Mouse (Mus musculus) fat pad, adult 2 months (tissue): ENCODE measurements around the gene Snapc5.
"Not testable (repeated sequence)": the region's sequence is repeated elsewhere in the genome, so short reads cannot be mapped to it uniquely, and the experiment has no call there.

Experiments
- DNase-seq: peaks from one replicate; pipeline ENCODE4 v3.0.0-alpha.2; 2011; ENCODE audit warnings: low read depth, low spot score; ENCODE audit errors: extremely low read depth

Snapc5 gene

DNA sequence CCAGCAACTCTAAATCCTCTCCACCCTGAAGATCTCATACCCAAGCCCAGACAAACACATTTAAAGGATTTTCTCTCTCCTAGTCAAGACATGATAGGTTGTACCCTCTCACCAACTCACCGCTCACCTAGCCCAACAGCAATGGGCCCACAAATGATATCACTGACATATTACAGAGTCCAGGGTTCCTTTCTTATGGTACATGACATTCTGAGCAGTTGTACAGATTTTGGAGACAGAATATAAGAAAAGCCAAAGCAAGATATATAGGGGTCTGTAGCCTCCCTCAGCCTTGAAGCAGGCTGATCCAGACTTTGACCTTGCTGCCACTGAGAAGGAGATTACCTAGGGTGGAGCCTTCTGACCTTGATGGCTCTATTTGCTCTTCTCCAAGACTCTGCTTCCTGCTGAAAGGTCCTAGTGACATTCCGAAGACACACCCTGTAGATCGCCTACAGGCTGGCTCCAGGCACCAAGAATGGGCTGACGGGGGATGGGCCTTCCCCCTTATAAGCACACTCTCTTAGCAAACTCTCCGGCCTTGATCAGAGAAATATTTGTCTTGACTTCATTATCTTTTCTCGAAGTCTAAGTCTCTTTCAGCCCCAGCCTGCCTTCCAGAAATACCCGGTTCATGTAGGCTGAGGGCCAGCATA is 19.8 kb downstream of the Snapc5 start:
- not testable (repeated sequence) for DNase-seq

DNA sequence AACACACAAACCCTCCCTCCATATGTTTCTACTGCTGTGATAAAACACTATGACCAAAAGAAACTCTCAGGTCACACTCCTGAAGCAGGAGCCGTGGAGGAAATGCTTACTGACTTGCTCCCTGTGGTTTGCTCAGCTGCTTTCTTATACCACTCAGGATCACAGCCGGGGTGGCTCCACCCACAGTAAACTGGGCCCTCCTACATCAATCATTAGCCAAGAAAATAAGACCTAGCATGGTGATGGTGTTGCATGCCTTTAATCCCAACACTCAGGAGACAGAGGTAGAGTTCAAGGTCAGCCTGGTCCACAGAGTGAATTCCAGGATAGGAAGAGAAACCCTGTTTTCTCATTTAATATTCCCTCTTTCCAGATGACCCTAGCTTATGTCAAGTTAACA is 20.8 kb downstream of the Snapc5 start:
- DNase-seq, result no peak

DNA sequence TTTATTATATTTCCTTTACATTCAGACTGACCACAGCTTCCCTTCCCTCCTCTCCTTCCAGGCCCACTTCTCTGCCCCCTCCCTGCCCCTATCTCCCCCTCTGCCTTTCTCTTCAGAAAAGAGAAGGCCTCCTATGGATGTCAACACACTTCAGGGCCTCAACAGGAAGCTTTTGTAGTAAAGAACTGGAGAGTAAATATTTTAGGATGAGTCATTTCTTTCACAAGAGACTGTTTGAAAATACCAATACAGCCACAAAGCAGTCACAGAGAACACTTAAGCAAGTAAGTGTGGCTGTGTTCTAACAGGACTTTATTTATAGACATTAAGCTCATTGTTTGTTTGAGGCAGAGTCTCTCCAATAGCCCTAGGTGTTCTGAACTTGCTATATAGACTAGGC is 23.3 kb downstream of the Snapc5 start:
- no peak for DNase-seq

DNA sequence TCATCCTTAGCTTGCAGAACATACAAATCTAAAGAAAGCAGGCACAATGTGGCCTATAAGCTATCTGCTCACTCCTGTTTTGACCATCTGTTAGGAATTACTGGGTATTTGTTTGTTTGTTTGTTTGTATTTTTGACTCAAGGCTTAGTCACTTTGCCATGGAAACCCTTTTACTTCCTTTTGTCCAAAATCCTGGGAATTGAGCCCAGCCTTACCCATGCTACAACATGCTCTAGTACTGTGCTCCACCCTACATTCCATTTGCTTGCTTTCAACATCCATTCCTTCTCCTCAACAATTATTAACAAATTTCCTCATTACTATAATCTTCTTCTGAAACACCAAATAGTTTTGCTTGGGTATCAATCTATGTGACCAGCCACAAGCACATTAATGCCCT is 23.8 kb downstream of the Snapc5 start:
- no peak for DNase-seq

DNA sequence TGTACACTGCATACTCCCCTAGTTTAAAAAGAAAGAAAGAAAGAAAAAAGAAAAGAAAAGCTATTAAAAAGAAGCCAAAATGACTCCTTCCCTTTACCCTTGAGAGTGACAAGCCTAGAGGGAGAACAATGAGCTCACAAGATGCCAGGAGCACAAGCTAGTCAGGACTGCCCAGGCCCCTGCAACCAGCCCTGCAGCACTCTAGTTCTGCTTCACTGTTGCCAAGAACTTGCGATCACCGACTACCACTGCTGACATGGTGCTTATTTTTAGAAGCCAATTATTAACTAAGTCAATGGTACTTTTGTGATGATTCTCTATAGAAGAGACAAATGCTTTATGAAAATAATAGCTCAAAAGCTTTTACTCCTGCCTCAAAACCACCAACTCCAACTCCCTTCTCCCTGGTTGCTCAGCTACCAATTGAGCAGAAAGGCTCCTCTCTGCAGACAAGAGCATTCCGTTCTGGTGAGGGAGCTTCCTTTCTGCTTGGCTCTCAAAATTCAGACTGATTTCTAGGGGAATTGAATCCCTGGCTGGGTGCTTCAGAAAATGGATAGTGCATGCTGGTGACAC is 28.5 kb downstream of the Snapc5 start:
- DNase-seq, result no peak

DNA sequence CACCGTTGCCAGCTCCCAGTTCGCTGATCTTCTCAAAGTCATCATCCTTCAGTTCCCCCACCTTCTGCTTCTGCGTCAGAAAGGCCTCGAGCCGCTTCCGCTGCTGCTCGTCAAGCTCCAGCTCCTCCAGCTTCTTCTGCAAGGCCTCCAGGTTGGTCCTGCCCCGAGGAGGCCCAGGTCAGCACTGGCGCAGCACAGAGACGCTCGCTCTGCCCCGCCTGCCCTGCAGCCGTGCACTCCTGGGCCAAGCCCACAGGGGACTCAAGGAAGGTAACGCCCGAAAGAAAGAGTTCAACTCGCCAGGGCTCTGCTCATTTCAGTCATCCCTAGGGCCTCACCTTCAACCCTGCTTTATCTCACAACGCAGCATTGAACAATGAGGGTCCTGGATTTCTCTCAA is 35.4 kb downstream of the Snapc5 start:
- DNase-seq, result no peak

DNA sequence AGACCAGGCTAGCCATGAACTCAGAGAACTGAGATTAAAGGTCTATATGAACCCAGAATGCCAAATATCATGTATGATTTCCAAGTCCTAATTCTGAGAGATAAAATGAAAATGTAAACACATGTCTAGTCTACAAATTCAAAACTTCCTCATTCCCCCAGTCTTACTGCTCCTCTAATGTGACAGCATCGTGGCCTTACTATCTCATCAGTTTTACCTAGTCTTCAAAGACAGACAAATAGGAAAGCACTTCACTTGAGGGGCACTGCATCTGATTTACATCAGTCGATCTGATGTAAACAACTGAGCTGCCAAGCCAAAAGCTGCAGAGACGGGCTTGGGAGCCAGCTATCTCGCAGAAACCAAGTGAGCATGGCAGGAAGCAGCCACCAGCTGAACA is 37.0 kb downstream of the Snapc5 start:
- DNase-seq, result no peak

DNA sequence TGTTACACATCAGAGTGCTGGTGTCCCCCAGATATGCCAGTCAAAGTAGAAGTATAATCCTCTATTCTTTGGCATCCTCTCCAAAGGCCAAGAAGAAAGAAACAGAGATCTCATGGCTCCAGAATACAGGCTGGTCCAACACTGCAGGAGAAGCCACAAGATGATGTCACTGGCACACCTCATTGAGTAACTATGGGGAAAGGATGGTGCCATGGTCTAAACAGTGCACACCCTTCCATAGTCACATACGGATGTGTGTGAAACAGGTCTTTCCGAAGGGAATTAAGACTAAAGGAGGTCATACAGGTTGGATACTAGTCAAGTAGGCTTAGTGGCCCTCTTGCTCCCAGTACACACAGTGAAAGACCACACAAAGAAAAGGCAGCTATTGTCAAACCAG is 37.6 kb downstream of the Snapc5 start:
- DNase-seq, result no peak

DNA sequence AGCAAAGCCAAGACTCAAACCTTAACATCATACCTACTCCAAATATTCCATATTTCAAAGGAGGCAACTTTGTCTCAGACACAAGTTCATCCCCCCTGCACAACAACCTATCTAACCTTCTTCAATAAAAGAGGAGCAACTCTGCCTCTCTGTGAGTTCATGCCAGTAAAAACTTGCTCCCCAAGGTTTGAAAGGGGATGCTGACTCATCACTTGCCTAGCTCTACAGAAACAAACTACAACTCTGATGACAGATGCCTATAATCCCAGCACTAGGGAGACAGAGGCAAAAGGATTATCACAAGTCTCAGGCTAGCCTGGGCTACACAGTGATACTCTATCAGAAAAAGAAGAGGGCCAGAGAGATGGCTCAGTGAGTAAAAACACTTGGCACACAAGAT is 38.8 kb downstream of the Snapc5 start:
- DNase-seq, result no peak

DNA sequence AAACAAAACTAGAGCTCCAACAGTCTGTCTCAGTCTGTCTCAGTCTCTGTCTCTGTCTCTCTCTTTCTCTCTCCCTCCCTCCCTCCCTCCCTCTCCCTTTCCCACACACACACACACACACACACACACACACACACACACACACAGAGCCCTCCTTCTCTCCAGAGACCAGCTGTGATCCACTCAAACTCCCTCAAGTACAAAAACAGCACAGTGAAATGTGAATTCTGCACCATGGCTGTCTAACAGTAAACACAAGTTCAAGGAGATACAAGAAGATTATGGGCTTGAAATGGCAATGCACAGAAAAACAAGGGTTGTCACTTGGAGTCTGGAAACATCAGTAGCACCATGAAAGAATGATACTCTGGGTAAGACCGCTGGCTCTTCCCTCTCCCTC is 40.2 kb downstream of the Snapc5 start:
- no peak for DNase-seq

DNA sequence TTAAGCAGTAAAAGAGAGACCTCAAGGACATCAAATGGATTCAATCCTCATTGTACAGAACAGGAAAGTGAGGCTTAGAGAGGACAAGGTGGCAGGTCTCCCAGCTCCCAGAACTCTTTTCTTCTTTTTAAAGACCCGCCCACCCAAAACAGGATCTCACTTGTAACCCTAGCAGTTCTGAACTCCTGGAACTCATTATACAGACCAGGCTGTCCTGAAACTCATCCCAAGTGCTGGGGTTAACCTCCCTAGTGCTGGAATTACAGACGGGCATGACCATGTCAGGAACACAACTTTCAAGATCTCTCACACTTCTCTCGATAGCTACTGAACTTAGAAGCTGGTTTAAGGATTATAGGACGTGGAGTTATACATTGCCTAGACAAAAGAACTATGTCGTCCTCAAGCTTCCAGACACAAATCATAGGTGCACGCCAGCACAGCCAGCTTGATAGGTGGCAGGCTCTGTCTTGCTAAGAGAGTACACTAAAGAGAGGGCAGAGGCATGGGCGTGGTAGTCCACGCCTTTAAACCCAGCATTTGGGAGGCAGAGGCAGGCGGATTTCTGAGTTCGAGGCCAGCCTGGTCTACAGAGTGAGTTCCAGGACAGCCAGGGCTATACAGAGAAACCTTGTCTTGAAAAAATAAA is 40.8 kb downstream of the Snapc5 start:
- DNase-seq, result no peak

DNA sequence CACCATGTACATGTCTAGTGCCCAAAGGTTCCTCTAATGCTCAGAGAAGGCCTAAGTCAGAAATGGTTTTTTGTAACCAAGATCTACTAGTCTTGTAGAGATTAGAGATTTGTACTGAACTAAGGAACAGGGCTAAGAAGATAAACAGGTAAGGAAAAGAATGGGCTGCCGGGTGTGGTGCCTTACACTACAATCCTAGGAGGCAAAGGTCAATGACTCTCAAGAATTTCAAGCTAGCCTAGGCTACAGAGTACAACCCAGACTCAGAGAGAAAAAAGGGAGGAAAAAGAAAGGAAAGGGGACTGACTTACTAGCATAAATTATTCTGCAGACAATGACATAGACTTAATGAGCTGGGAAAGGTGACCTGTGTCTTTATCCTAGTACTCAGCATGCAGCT is 41.5 kb downstream of the Snapc5 start:
- DNase-seq, result no peak

DNA sequence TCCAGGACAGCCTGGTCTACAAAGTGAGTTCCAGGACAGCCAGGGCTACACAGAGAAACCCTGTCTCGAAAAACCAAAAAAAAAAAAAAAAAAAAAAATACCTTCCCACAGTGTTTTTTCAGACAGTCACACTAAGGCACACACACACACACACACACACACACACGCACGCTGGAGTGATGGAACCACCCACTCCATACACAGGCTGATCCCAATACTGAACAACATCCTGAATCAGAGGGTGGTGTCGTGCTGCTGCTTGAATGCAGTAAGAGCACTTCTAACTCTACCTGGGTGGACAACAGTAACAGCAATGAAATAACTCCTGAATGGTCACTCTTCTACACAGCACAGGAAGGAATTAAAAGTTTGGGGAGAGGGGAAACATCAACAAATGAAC is 42.4 kb downstream of the Snapc5 start:
- no peak for DNase-seq

DNA sequence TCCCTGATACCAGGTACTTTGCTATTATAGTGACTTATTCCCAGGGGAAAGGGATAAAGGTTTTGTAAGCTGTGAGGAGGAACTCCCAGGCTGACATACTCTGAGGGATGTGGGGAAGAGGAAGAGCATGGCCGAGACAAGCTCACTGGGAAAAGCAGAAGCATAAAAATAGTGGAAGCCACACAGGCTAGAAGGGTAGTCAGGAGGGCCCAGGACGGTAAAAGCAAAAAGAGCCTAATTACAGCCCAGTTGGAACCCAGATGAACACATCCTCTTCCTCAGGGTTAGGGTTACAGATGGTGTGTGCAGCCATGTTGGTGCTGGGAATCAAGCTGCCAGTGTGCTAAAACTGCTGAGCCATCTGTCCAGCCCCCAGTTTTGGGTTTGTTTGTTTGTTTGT is 43.0 kb downstream of the Snapc5 start:
- no peak for DNase-seq

DNA sequence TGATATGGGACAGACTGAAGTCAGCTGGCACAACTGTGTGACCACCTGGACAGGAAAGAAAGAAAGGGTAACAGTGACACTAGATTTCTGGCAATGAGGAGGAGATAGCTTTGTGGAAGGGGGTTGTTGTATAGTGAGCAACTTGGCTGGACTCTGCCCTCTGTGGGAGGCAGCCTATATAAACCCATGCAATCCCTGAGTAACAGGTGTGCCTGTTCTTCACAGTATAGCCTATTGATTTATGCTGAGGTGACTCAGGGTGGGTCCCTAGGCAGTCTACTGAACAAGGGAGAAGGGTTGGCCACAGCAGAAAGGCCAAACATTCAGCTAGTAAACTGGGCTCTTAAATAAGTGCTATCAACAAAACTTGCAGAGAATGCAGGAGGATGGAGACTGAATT is 46.7 kb downstream of the Snapc5 start:
- no peak for DNase-seq

DNA sequence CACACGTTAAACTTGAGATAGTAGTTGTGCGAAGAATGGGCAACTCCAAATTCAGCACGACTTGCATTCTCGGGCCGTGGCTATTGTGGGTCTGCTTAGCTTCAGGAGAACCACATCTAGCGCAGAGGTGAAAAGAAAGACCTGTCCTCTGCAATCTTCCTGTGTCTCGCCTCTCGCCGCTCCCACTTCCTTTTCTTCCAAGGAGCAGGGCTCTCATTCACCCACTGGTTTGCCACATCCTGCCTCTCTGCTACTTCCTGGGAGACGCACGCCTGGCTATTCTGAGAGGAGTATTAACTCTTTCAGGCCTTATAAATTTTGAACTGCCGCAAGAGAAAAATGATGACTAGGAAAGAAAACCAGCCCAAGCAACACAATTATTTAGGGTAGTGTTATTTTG is 48.7 kb downstream of the Snapc5 start:
- no peak for DNase-seq

DNA sequence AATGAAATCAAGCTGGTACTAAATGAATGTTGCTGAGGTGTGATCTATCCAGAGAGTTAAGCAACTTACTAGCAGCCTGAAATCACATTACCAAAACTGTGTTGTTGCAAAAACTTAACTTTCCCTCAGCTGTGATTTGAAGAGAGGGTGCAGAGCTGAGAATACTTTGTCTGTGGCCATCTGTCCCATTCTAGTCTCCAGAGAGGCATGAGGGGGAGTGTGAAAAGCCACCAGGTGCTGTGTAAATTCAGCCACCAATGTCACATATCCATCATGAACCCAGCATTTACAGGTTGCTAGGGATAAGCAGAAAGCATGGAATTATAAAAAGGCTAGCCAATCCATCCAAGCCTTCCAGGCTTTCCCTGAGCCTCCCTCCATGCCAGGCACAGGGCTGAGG is 49.9 kb downstream of the Snapc5 start:
- no peak for DNase-seq

DNA sequence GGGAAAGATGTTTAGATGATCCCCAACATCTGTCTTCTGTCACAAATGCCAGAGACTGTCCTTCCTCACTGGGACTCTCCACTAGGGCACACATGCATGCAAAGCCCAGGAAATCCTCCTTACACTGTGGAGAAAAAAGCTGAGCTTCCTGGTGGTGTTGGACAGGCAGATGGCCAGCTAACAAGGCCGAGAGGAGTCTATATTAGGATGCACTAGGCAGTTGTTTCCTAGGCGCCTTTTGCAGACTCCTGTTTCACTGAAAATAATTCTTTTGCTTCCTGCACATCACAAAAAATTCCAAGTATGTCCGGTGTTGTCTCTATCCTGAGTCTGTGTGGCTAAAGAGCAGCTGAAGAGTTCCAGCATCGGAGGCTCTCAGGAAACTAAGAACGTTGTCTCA is 52.1 kb downstream of the Snapc5 start:
- no peak for DNase-seq

DNA sequence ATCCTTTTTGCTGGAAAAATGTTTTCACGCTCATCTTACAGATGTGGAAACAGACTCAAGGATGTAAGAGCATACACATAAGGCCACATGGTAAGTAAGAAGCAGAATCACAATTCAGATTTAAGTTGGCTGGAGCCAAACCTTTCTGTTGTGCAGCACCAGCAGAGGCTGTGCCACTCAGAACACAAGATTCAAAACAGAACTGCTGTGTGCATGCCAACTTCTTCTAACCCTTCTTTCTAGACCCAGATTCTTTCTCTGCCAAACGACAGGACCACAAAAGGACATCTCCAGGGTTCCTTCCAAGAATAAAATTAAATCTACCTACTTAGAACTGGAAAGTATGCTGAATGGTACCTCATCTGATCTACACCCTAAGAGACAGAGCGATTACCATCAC is 52.6 kb downstream of the Snapc5 start:
- no peak for DNase-seq

DNA sequence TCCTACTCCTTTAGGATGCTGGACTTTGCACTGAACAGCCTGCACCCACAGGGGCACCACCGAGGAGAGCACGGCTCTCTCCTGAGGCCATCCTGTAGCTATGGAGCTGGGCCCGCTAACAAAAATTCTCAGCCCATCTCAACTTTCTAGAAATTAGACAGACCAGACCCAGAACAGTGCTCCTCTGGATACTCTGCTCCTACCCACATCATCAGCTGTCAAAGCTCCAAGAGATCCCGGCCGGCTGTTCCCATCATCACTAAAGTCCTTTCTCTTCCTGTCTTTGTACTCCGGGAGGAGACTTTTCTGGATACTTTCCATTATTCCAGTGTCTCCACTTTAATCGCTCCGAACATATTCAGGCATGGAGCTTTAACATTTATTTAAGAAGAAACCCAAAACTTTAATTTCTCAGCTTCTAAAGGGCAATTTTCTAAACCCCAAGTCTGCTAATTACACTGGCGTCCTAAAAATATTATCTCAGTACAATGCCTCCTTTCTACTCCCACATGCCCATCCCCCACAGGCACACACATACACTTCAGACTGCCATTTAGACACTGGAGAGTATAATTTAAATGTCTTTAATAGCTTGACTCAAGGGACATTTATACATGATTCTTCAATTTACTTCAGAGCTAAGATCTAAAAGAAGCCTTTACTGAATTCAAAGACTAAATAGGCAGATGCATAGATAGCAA is 53.3 kb downstream of the Snapc5 start:
- DNase-seq, result no peak
